Mouse (Mus musculus) midbrain, postnatal 0 days (tissue): Measurements from ENCODE around the gene Gm20388. TPM values are rescaled to one million over a fixed set of nuclear protein-coding genes. Genes with fewer than 3 reads are reported as not detected.

Source experiments
- ATAC-seq: fragments of 200-750 bp; cut with Nextera tagmentation; 2 replicates; pipeline ENCODE4 v1.8.0; 2017; ENCODE audit warnings: moderate number of reproducible peaks, mild to moderate bottlenecking, moderate TSS enrichment, moderate library complexity; ENCODE audit not compliant: low FRiP score
- DNase-seq: peaks from one replicate; pipeline ENCODE4 v3.0.0-alpha.2; 2015; ENCODE audit warnings: low spot score
- H3K27ac ChIP-seq: fragments of 300-500 bp; sonication (generic); 2 replicates; pipeline ENCODE4 v1.5.1; 2014; ENCODE audit warnings: low read depth, mild to moderate bottlenecking, low read length, mixed read lengths
- H3K27me3 ChIP-seq: fragments of 300-500 bp; sonication (generic); 2 replicates; pipeline ENCODE4 v1.6.1; 2014; ENCODE audit warnings: low read length, control low read depth, mixed read lengths; ENCODE audit not compliant: insufficient read depth
- H3K36me3 ChIP-seq: fragments of 300-500 bp; sonication (generic); 2 replicates; pipeline ENCODE4 v1.6.1; 2014; ENCODE audit warnings: low read length, control low read depth, mixed read lengths; ENCODE audit not compliant: insufficient read depth
- H3K4me1 ChIP-seq: fragments of 300-500 bp; sonication (generic); 2 replicates; pipeline ENCODE4 v1.6.1; 2014; ENCODE audit warnings: mild to moderate bottlenecking, control low read depth, antibody characterized with exemption, low read length, mixed read lengths; ENCODE audit not compliant: insufficient read depth
- H3K4me2 ChIP-seq: fragments of 300-500 bp; sonication (generic); 2 replicates; pipeline ENCODE4 v1.6.1; 2014; ENCODE audit warnings: low read depth, mild to moderate bottlenecking, low read length, mixed read lengths; ENCODE audit not compliant: poor library complexity, severe bottlenecking
- H3K4me3 ChIP-seq: fragments of 300-500 bp; sonication (generic); 2 replicates; pipeline ENCODE4 v1.5.1; 2014; ENCODE audit warnings: low read depth, mild to moderate bottlenecking, low read length, moderate library complexity
- H3K9ac ChIP-seq: fragments of 300-500 bp; sonication (generic); replicated peaks from 2 replicates; pipeline ENCODE4 v1.6.1; 2014; ENCODE audit warnings: mild to moderate bottlenecking, low read length, moderate library complexity, mixed read lengths; ENCODE audit not compliant: poor library complexity, severe bottlenecking
- H3K9me3 ChIP-seq: fragments of 300-500 bp; sonication (generic); 2 replicates; pipeline ENCODE4 v1.6.1; 2016; ENCODE audit warnings: low read length, control low read depth
- CTCF ChIP-seq: IDR thresholded peaks from 2 replicates; pipeline ENCODE4 v1.5.1; 2016; ENCODE audit warnings: antibody characterized with exemption, mild to moderate bottlenecking
- WGBS: fragments of 180-500 bp; shearing (Covaris S2); extraction: QIAGEN DNeasy Blood & Tissue Kit; methylation state at CpG from one replicate; pipeline ENCODE4 v1.1.7; 2014; 5-methylcytosine and 5-hydroxymethylcytosine counted together
- polyA plus RNA-seq: library from polyadenylated mRNA; unstranded; fragments of >200 nt; fragmentation: Nextera tagmentation; extraction: Ambion mirVana; gene quantifications from 2 replicates; pipeline ENCODE4 v1.2.1, GENCODE M21; 2015
- total RNA-seq: library from RNA; depleted of rRNA; stranded (reverse); fragments of >200 nt; gene quantifications from 2 replicates; pipeline ENCODE4 v1.2.3, GENCODE M21; 2014

The Gm20388 gene
- total and polyA plus RNA-seq, 2 experiments from 2014 or later = 74.2 TPM; not detected in 1

DNA sequence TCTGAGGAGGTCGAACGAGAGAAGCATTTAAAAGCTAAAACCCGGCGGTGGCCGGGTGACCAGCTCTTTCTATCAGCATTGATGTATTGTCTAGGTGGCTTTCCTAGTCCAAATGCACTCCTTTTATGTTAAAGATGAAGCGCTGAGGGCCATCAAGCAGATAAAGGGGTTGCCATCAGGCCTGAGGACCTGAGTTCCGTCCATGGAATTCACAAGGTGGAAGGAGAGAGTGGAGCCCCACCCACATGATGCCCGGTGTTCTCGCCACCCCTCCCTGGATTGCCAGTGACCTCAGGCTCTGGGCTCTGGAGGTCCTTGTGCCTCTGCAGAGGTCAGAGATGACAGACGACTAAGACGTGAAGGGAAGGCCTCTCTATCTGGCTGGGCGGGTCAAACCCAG, 1091.3 kb downstream of the Gm20388 start:
- Histone ChIP-seq H3K4me3 (no peak overlapping the region), H3K27ac (no peak overlapping the region), H3K4me2 (no peak overlapping the region), H3K27me3 (no peaks in the 10 kb centered on the region), H3K36me3 (no peaks in the 10 kb centered on the region), H3K9ac (no peak overlapping the region), H3K9me3 (peaks cover 5% of the 10 kb centered on the region; the same call in 1 of the 2 replicates), H3K4me1 (no peaks in the 10 kb centered on the region)
- 80% methylated on average over 12 of the region's 12 CpGs for WGBS
- DNase-seq = no peak
- ATAC-seq = no peak
- TF ChIP-seq CTCF = no peak

DNA sequence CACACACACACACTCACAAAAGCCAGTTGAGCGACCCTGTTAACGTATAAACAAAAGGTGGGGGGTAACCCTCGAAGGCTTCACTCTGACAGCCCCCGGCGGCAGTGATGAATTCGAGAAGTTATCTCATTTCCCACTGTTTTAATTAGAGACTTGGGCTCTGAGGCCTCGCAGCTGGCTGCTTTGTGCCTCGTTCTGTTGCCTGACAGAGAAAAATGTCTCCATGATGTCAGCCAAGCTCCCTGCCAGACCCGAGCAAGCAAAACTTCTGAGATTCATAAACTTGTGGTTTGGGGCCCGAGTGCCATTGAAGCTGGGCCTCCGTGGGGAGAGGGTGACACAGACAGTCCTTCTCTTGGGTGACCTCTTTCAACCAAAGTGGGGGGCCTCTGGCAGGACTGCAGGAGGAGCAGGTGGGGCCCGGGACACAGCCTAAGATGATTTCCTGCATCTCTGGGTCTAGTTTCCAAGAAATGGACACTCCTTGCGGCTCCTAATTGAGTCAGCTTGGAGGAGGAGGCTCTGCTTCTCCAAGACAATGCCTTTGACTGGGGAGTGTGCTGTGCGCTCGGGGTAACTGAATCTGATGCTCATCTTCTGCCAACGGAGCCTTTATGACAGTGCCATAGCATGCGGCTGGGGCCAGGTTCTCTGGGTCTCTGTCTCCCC, 1092.4 kb downstream of the Gm20388 start:
- H3K4me3 ChIP-seq = no peak overlapping the region
- H3K27ac ChIP-seq = no peak overlapping the region
- H3K36me3 ChIP-seq = no peaks in the 10 kb centered on the region
- no peak overlapping the region for H3K4me2 ChIP-seq
- peaks cover 5% of the 10 kb centered on the region; the same call in 1 of the 2 replicates for H3K9me3 ChIP-seq
- WGBS = 60% methylated on average over 17 of the region's 17 CpGs
- H3K27me3 ChIP-seq = no peaks in the 10 kb centered on the region
- H3K4me1 ChIP-seq = no peaks in the 10 kb centered on the region
- DNase-seq (peak; percentile 42), ATAC-seq (no peak)
- H3K9ac ChIP-seq = no peak overlapping the region
- no peak for TF ChIP-seq CTCF

DNA sequence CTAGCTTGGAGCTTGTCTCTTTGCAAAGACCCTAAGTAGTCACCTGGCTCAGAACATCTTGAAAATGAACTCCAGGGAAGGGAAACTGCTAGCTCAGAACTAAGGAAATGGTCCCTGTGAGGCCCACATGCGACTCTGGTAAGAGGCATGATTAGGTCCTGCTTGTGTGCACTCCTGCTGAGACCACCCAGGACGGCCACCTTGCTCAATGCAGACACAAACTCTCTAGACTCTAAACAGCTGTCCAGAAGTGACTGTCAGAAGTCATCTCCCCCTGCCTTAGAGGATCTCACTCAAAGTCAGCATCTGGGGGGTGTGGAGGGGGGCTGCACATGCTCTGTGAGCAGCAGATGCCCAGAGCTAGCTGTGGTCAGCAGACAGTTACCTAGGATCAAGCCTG, 1093.0 kb downstream of the Gm20388 start:
- DNase-seq (no peak), ATAC-seq (no peak)
- Histone ChIP-seq H3K4me3 (no peak overlapping the region), H3K4me2 (no peak overlapping the region), H3K4me1 (no peaks in the 10 kb centered on the region), H3K9me3 (peaks cover 5% of the 10 kb centered on the region; the same call in 1 of the 2 replicates), H3K9ac (no peak overlapping the region), H3K27me3 (no peaks in the 10 kb centered on the region), H3K27ac (no peak overlapping the region), H3K36me3 (no peaks in the 10 kb centered on the region)
- 74% methylated on average over 2 of the region's 2 CpGs for whole genome bisulfite sequencing
- no peak for TF ChIP-seq CTCF

DNA sequence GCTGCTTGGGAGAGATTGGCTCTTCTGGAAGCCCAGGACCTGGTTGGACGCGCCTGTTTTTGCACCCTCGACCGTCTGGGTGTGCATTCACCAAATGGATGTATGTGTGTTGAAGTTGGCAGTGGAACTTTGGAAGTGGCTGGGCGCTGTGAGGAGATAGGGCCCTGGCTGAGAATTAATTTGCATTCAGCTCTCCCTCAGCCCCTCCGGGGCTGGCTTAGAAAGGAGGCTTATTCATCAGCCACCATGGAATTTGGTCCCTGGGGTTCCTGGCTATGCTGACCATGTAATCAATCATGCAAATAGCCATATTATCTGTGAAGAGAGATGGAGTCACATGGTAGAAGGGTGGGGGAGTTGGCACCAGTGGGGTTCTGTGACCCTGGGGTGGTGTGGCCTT, 1102.7 kb downstream of the Gm20388 start:
- Histone ChIP-seq H3K4me1 (no peaks in the 10 kb centered on the region), H3K36me3 (no peaks in the 10 kb centered on the region), H3K4me2 (no peak overlapping the region), H3K27me3 (0 out of 2 replicates have a peak, but pooled peaks cover 6% of the 10 kb centered on the region), H3K27ac (no peak overlapping the region), H3K4me3 (no peak overlapping the region), H3K9me3 (no peaks in the 10 kb centered on the region), H3K9ac (no peak overlapping the region)
- no peak for TF ChIP-seq CTCF
- ATAC-seq (no peak), DNase-seq (peak; percentile 40)
- WGBS = 37% methylated on average over 6 of the region's 6 CpGs

- Histone ChIP-seq H3K9me3 (no peaks in the 10 kb centered on the region), H3K4me1 (no peaks in the 10 kb centered on the region), H3K4me2 (no peak overlapping the region), H3K36me3 (no peaks in the 10 kb centered on the region), H3K4me3 (no peak overlapping the region), H3K27me3 (0 out of 2 replicates have a peak, but pooled peaks cover 6% of the 10 kb centered on the region), H3K9ac (no peak overlapping the region), H3K27ac (no peak overlapping the region)
- no peak for TF ChIP-seq CTCF
- no peak for ATAC-seq
- DNase-seq = no peak
- WGBS = 92% methylated on average over 17 of the region's 17 CpGs
Measured at GRCm38 (mm10) chr8:121016621-121017020, 1106.0 kb downstream of the Gm20388 start.

GRCm38 (mm10) chr8:121018236-121018635, 1107.6 kb downstream of the Gm20388 start:
- WGBS = 77% methylated on average over 10 of the region's 10 CpGs
- Histone ChIP-seq H3K9ac (0 out of 2 replicates have a peak overlapping the region, but pooled peaks have one; percentile 13), H3K4me2 (no peak overlapping the region), H3K27ac (no peak overlapping the region), H3K36me3 (no peaks in the 10 kb centered on the region), H3K4me1 (no peaks in the 10 kb centered on the region), H3K9me3 (no peaks in the 10 kb centered on the region), H3K27me3 (0 out of 2 replicates have a peak, but pooled peaks cover 6% of the 10 kb centered on the region), H3K4me3 (no peak overlapping the region)
- ATAC-seq (no peak), DNase-seq (no peak)
- TF ChIP-seq CTCF = no peak
